Mouse (Mus musculus): ENCODE data around the gene Stk17b. TPM values are rescaled to one million over a fixed set of nuclear protein-coding genes. Genes with fewer than 3 reads are reported as not detected.

Gene Stk17b
- polyA plus RNA-seq, 1 experiment from 2014 or later = 5.5 TPM

DNA sequence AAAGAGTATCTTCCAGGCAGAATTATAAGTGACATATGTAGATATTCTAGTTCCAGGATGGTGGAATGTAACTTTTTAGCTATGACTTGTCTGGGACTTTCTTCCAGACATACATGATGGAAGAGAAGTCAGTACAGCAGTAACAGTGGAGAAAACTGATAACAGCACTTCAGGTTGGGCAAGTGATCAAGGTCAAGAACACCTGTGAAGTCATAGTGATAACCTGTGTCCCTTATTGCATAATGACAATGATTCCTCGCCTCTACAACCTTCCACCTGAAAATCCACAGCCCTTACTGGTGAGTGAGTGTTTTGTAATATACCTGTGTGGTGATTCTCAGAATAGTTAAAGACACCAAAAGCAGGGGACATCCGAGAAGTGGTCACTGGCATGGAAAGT, 9.3 kb upstream of the Stk17b start:
- WGBS = 86% methylated on average over 2 of the region's 2 CpGs
- Histone ChIP-seq H3K27ac (ENCODE audit: low read depth, low read length) (no peak overlapping the region), H3K27me3 (ENCODE audit: control insufficient read depth, insufficient read depth, low read length) (no peaks in the 10 kb centered on the region), H3K4me1 (ENCODE audit: control insufficient read depth, insufficient read depth, low read length) (no peaks in the 10 kb centered on the region), H3K4me2 (ENCODE audit: low read depth, low read length) (no peak overlapping the region), H3K9me3 (ENCODE audit: control insufficient read depth, low read length) (no peaks in the 10 kb centered on the region), H3K9ac (replicated peaks; ENCODE audit: low read depth, low read length) (no peak overlapping the region), H3K36me3 (ENCODE audit: control insufficient read depth, insufficient read depth, low read length) (no peaks in the 10 kb centered on the region), H3K4me3 (ENCODE audit: low read depth, low read length) (no peak overlapping the region)
- ATAC-seq (ENCODE audit: low read depth) = no peak

DNA sequence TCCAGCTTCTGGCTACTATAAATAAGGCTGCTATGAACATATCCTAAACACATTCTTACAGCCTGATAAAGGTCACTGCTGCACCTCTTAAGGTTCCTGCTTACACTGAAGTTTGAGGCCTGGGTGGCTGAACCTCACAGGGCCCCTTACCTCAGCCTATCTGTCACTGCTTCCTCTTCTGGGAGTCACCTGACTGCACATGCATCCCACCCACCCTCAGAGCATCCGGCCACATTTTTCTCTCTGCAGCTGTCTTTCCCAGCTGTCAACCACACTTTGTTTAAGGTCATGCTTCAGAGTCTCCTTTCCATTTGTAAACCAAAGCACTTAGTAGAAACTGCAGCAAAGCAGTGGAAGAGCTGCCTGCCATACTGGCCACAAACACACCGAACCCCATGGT, 6.3 kb upstream of the Stk17b start:
- no peaks in the 10 kb centered on the region for H3K4me1 ChIP-seq (ENCODE audit: control insufficient read depth, insufficient read depth, low read length)
- no peak overlapping the region for H3K9ac ChIP-seq (replicated peaks; ENCODE audit: low read depth, low read length)
- 93% methylated on average over 2 of the region's 2 CpGs for WGBS
- H3K36me3 ChIP-seq (ENCODE audit: control insufficient read depth, insufficient read depth, low read length) = no peaks in the 10 kb centered on the region
- no peaks in the 10 kb centered on the region for H3K27me3 ChIP-seq (ENCODE audit: control insufficient read depth, insufficient read depth, low read length)
- ATAC-seq (ENCODE audit: low read depth) = no peak
- H3K4me3 ChIP-seq (ENCODE audit: low read depth, low read length) = no peak overlapping the region
- H3K9me3 ChIP-seq (ENCODE audit: control insufficient read depth, low read length) = no peaks in the 10 kb centered on the region
- no peak overlapping the region for H3K27ac ChIP-seq (ENCODE audit: low read depth, low read length)
- H3K4me2 ChIP-seq (ENCODE audit: low read depth, low read length) = no peak overlapping the region

DNA sequence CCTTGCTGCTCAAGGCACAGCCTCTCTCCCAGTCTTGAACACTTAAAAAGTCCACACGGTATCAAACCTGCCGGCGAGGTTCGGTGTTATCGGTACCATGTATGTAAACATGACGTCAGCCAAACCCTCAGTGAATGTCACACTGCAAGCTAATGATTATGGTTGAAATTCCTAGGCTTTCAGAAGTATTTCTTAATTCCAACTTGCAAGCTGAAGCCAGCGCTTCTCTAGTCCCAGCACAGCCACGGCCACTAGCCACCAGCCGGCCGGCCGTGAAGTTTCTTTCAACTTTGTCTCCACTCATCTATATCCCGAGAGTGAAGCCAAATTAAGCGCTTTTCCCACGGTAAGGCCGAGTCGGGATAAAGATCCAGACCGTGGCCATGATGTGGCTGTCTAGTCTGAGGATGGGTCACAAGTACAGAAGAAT, 718 bp downstream of the Stk17b start:
- 0 out of 2 replicates have a peak, but pooled peaks cover 2% of the 10 kb centered on the region for H3K27me3 ChIP-seq (ENCODE audit: control insufficient read depth, insufficient read depth, low read length)
- WGBS = under 1% methylated on average over 17 of the region's 17 CpGs
- peak; percentile 42 for ATAC-seq (ENCODE audit: low read depth)
- H3K4me1 ChIP-seq (ENCODE audit: control insufficient read depth, insufficient read depth, low read length) = no peaks in the 10 kb centered on the region
- H3K9me3 ChIP-seq (ENCODE audit: control insufficient read depth, low read length) = no peaks in the 10 kb centered on the region
- no peaks in the 10 kb centered on the region for H3K36me3 ChIP-seq (ENCODE audit: control insufficient read depth, insufficient read depth, low read length)
- H3K4me3 ChIP-seq (ENCODE audit: low read depth, low read length) = peak overlapping the region; percentile 81
- H3K9ac ChIP-seq (replicated peaks; ENCODE audit: low read depth, low read length) = peak overlapping the region; percentile 62
- H3K27ac ChIP-seq (ENCODE audit: low read depth, low read length) = no peak overlapping the region
- peak overlapping the region; percentile 76 for H3K4me2 ChIP-seq (ENCODE audit: low read depth, low read length)

DNA sequence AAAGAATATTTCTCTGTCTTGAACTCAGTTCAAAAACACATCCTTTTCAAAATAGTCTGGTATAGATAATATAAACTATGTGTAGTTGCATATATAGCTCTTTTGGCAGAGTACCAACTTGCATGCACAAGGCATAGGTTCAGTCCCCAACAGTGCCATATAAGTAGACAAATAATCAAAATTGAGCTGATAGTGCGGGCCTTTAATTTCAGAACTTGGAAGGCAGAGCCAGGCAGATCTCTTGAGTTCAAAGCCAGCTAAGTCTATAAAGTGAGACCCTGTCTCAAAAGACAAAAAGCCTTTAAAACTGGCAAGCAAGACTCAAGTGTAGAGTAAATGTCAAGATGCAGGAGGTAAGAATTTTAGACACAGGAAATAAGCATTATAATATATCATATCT, 2.1 kb downstream of the Stk17b start:
- Histone ChIP-seq H3K27ac (ENCODE audit: low read depth, low read length) (no peak overlapping the region), H3K27me3 (ENCODE audit: control insufficient read depth, insufficient read depth, low read length) (0 out of 2 replicates have a peak, but pooled peaks cover 2% of the 10 kb centered on the region), H3K4me2 (ENCODE audit: low read depth, low read length) (no peak overlapping the region), H3K4me3 (ENCODE audit: low read depth, low read length) (no peak overlapping the region), H3K9ac (replicated peaks; ENCODE audit: low read depth, low read length) (no peak overlapping the region), H3K4me1 (ENCODE audit: control insufficient read depth, insufficient read depth, low read length) (no peaks in the 10 kb centered on the region), H3K36me3 (ENCODE audit: control insufficient read depth, insufficient read depth, low read length) (no peaks in the 10 kb centered on the region), H3K9me3 (ENCODE audit: control insufficient read depth, low read length) (no peaks in the 10 kb centered on the region)
- 82% methylated on average over 1 of the region's 1 CpGs for WGBS
- no peak for ATAC-seq (ENCODE audit: low read depth)

DNA sequence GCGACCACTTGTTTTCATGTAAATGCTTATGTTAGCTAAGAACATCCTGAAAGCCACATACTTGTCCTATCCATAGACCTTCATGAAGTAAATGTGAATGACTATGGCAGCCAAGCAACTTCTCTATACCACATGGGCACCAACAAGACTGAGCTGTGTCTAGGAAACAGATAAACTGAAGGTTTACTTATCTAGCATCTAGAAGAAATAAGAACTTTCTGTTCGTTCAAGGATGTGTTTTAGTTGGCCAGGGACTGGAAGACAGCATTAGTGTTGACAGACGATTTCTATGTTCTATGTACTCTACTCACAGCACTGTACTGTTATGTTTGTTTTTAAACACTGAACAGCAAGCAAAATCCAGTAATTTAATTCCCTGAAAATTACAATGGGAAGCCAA, 2.9 kb downstream of the Stk17b start:
- no peak for ATAC-seq (ENCODE audit: low read depth)

DNA sequence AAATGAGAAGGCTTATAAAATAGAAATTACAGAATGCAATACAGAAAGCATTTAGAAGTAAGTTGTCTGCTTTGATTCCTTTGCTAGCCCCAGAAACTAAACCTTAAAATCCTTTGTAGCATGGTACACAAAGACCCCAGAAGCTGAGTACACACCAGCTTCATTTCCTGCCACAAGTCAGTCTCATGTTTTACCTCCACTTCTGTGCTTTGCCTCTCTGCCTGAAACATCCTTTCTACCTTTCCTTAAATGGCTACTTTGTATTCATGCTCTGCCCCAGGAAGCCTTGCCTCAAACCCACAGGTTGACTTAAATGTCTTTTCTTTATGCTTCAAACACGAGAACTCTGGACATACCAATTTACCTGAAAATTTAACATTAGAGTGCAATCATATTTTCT, 3.7 kb downstream of the Stk17b start:
- H3K4me3 ChIP-seq (ENCODE audit: low read depth, low read length) = no peak overlapping the region
- no peak overlapping the region for H3K27ac ChIP-seq (ENCODE audit: low read depth, low read length)
- H3K36me3 ChIP-seq (ENCODE audit: control insufficient read depth, insufficient read depth, low read length) = no peaks in the 10 kb centered on the region
- H3K4me2 ChIP-seq (ENCODE audit: low read depth, low read length) = no peak overlapping the region
- H3K4me1 ChIP-seq (ENCODE audit: control insufficient read depth, insufficient read depth, low read length) = no peaks in the 10 kb centered on the region
- no peaks in the 10 kb centered on the region for H3K9me3 ChIP-seq (ENCODE audit: control insufficient read depth, low read length)
- ATAC-seq (ENCODE audit: low read depth) = no peak
- H3K27me3 ChIP-seq (ENCODE audit: control insufficient read depth, insufficient read depth, low read length) = 0 out of 2 replicates have a peak, but pooled peaks cover 2% of the 10 kb centered on the region
- H3K9ac ChIP-seq (replicated peaks; ENCODE audit: low read depth, low read length) = no peak overlapping the region
- 77% methylated on average over 1 of the region's 1 CpGs for WGBS

More for the DNA sequence above, 2.9 kb downstream of the Stk17b start:
- H3K36me3 ChIP-seq (ENCODE audit: control insufficient read depth, insufficient read depth, low read length) = no peaks in the 10 kb centered on the region
- H3K27ac ChIP-seq (ENCODE audit: low read depth, low read length) = no peak overlapping the region
- H3K9ac ChIP-seq (replicated peaks; ENCODE audit: low read depth, low read length) = no peak overlapping the region
- no peak overlapping the region for H3K4me3 ChIP-seq (ENCODE audit: low read depth, low read length)
- 0 out of 2 replicates have a peak, but pooled peaks cover 2% of the 10 kb centered on the region for H3K27me3 ChIP-seq (ENCODE audit: control insufficient read depth, insufficient read depth, low read length)
- WGBS = 91% methylated on average over 3 of the region's 3 CpGs
- H3K4me1 ChIP-seq (ENCODE audit: control insufficient read depth, insufficient read depth, low read length) = no peaks in the 10 kb centered on the region
- H3K4me2 ChIP-seq (ENCODE audit: low read depth, low read length) = no peak overlapping the region
- H3K9me3 ChIP-seq (ENCODE audit: control insufficient read depth, low read length) = no peaks in the 10 kb centered on the region

DNA sequence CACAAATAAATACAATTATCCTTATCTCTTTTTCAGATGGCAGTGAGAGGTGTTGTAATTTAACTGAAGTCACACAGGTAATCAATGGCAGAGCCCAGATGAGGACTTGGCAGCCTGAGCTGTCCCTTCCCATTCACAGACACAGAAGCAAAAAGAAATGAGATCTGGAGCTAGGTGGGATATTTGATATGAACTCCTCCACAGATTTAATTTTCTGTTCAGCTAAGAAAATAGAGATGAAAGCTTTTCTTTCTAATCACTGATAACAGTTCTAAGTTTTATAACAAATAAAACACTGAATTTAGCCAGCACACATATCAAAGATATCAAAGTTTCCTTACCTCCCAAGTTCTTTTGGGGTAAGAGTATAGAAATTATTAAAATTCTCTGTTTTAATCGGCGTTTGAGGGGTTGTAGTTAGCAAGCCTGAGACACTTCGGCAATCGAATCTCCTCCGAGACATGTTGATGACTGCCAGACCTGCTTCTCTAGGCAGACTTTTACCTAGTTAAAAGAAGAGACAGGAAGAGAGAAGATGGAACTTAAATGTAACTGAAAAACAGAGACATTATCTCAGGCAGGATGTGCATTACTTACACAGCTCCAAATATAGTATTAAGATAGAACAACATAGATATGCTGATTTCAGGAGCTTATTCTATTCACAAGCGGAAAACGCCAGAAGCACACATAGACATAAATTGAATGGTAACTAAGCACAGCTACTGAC, 8.7 kb downstream of the Stk17b start:
- Histone ChIP-seq H3K4me1 (ENCODE audit: control insufficient read depth, insufficient read depth, low read length) (no peaks in the 10 kb centered on the region), H3K27me3 (ENCODE audit: control insufficient read depth, insufficient read depth, low read length) (no peaks in the 10 kb centered on the region), H3K4me2 (ENCODE audit: low read depth, low read length) (no peak overlapping the region), H3K27ac (ENCODE audit: low read depth, low read length) (no peak overlapping the region), H3K4me3 (ENCODE audit: low read depth, low read length) (no peak overlapping the region), H3K36me3 (ENCODE audit: control insufficient read depth, insufficient read depth, low read length) (no peaks in the 10 kb centered on the region), H3K9me3 (ENCODE audit: control insufficient read depth, low read length) (no peaks in the 10 kb centered on the region), H3K9ac (replicated peaks; ENCODE audit: low read depth, low read length) (no peak overlapping the region)
- ATAC-seq (ENCODE audit: low read depth) = no peak
- WGBS = 92% methylated on average over 7 of the region's 7 CpGs

DNA sequence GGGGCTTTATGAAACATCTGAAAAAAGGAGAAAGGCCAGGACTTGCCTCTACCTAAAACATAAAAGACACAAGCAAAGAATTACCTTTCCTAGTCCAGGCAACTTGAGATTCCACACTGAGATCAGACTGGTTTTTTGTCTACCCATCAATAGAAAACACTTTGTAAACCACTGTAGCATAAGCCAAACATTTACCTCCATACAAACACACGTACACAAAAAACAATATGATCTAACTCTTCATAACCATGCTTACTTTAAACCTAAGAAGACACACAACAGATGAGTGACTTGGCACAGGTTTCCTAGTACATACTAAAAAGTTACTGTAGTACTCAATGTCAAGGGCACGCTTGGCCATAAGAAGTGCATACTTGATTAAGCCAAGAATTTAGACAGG, 9.5 kb downstream of the Stk17b start:
- Histone ChIP-seq H3K4me1 (ENCODE audit: control insufficient read depth, insufficient read depth, low read length) (no peaks in the 10 kb centered on the region), H3K9me3 (ENCODE audit: control insufficient read depth, low read length) (no peaks in the 10 kb centered on the region), H3K27ac (ENCODE audit: low read depth, low read length) (no peak overlapping the region), H3K4me3 (ENCODE audit: low read depth, low read length) (no peak overlapping the region), H3K36me3 (ENCODE audit: control insufficient read depth, insufficient read depth, low read length) (no peaks in the 10 kb centered on the region), H3K4me2 (ENCODE audit: low read depth, low read length) (no peak overlapping the region), H3K9ac (replicated peaks; ENCODE audit: low read depth, low read length) (no peak overlapping the region), H3K27me3 (ENCODE audit: control insufficient read depth, insufficient read depth, low read length) (no peaks in the 10 kb centered on the region)
- WGBS = 98% methylated on average over 2 of the region's 2 CpGs
- ATAC-seq (ENCODE audit: low read depth) = no peak

DNA sequence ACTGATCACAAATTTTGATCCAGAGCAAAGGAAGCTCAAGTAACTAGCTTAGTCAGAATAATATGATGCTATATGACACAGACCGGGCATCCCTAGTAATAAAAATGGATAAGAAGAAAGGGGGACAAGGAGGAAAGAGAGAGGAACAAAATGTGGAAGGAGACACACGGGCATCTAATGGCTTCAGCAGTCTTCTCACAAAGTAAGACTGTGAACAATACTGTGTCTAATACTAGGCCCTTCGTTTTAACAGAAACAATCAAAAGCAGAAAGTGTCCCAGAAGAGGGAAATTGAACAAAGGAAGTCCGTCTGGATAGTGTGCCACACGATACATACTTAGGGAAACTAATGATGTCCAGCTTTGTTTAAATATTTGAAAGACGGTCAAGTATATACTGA, 10.0 kb downstream of the Stk17b start:
- no peaks in the 10 kb centered on the region for H3K27me3 ChIP-seq (ENCODE audit: control insufficient read depth, insufficient read depth, low read length)
- H3K9ac ChIP-seq (replicated peaks; ENCODE audit: low read depth, low read length) = no peak overlapping the region
- no peaks in the 10 kb centered on the region for H3K9me3 ChIP-seq (ENCODE audit: control insufficient read depth, low read length)
- H3K4me2 ChIP-seq (ENCODE audit: low read depth, low read length) = no peak overlapping the region
- no peak for ATAC-seq (ENCODE audit: low read depth)
- H3K36me3 ChIP-seq (ENCODE audit: control insufficient read depth, insufficient read depth, low read length) = no peaks in the 10 kb centered on the region
- H3K4me3 ChIP-seq (ENCODE audit: low read depth, low read length) = no peak overlapping the region
- no peaks in the 10 kb centered on the region for H3K4me1 ChIP-seq (ENCODE audit: control insufficient read depth, insufficient read depth, low read length)
- no peak overlapping the region for H3K27ac ChIP-seq (ENCODE audit: low read depth, low read length)
- 87% methylated on average over 6 of the region's 6 CpGs for WGBS
